Mouse (Mus musculus) midbrain, postnatal 0 days (tissue): ENCODE data around the gene Fam84b. TPM values are rescaled to one million over a fixed set of nuclear protein-coding genes. Genes with fewer than 3 reads are reported as not detected.
A peak's percentile ranks its signal among the peaks of the same experiment; 100 is the strongest.

Source experiments
- ATAC-seq: fragments of 200-750 bp; cut with Nextera tagmentation; 2 replicates; pipeline ENCODE4 v1.8.0; 2017; ENCODE audit warnings: moderate number of reproducible peaks, mild to moderate bottlenecking, moderate TSS enrichment, moderate library complexity; ENCODE audit not compliant: low FRiP score
- DNase-seq: peaks from one replicate; pipeline ENCODE4 v3.0.0-alpha.2; 2015; ENCODE audit warnings: low spot score
- H3K27ac ChIP-seq: fragments of 300-500 bp; sonication (generic); 2 replicates; pipeline ENCODE4 v1.5.1; 2014; ENCODE audit warnings: low read depth, mild to moderate bottlenecking, low read length, mixed read lengths
- H3K27me3 ChIP-seq: fragments of 300-500 bp; sonication (generic); 2 replicates; pipeline ENCODE4 v1.6.1; 2014; ENCODE audit warnings: low read length, control low read depth, mixed read lengths; ENCODE audit not compliant: insufficient read depth
- H3K36me3 ChIP-seq: fragments of 300-500 bp; sonication (generic); 2 replicates; pipeline ENCODE4 v1.6.1; 2014; ENCODE audit warnings: low read length, control low read depth, mixed read lengths; ENCODE audit not compliant: insufficient read depth
- H3K4me1 ChIP-seq: fragments of 300-500 bp; sonication (generic); 2 replicates; pipeline ENCODE4 v1.6.1; 2014; ENCODE audit warnings: mild to moderate bottlenecking, control low read depth, antibody characterized with exemption, low read length, mixed read lengths; ENCODE audit not compliant: insufficient read depth
- H3K4me2 ChIP-seq: fragments of 300-500 bp; sonication (generic); 2 replicates; pipeline ENCODE4 v1.6.1; 2014; ENCODE audit warnings: low read depth, mild to moderate bottlenecking, low read length, mixed read lengths; ENCODE audit not compliant: poor library complexity, severe bottlenecking
- H3K4me3 ChIP-seq: fragments of 300-500 bp; sonication (generic); 2 replicates; pipeline ENCODE4 v1.5.1; 2014; ENCODE audit warnings: low read depth, mild to moderate bottlenecking, low read length, moderate library complexity
- H3K9ac ChIP-seq: fragments of 300-500 bp; sonication (generic); replicated peaks from 2 replicates; pipeline ENCODE4 v1.6.1; 2014; ENCODE audit warnings: mild to moderate bottlenecking, low read length, moderate library complexity, mixed read lengths; ENCODE audit not compliant: poor library complexity, severe bottlenecking
- H3K9me3 ChIP-seq: fragments of 300-500 bp; sonication (generic); 2 replicates; pipeline ENCODE4 v1.6.1; 2016; ENCODE audit warnings: low read length, control low read depth
- CTCF ChIP-seq: IDR thresholded peaks from 2 replicates; pipeline ENCODE4 v1.5.1; 2016; ENCODE audit warnings: antibody characterized with exemption, mild to moderate bottlenecking
- WGBS: fragments of 180-500 bp; shearing (Covaris S2); extraction: QIAGEN DNeasy Blood & Tissue Kit; methylation state at CpG from one replicate; pipeline ENCODE4 v1.1.7; 2014; 5-methylcytosine and 5-hydroxymethylcytosine counted together
- polyA plus RNA-seq: library from polyadenylated mRNA; unstranded; fragments of >200 nt; fragmentation: Nextera tagmentation; extraction: Ambion mirVana; gene quantifications from 2 replicates; pipeline ENCODE4 v1.2.1, GENCODE M21; 2015
- total RNA-seq: library from RNA; depleted of rRNA; stranded (reverse); fragments of >200 nt; gene quantifications from 2 replicates; pipeline ENCODE4 v1.2.3, GENCODE M21; 2014

The Fam84b gene
- total and polyA plus RNA-seq, 2 experiments from 2014 or later = 5.2 to 15.4 TPM

DNA sequence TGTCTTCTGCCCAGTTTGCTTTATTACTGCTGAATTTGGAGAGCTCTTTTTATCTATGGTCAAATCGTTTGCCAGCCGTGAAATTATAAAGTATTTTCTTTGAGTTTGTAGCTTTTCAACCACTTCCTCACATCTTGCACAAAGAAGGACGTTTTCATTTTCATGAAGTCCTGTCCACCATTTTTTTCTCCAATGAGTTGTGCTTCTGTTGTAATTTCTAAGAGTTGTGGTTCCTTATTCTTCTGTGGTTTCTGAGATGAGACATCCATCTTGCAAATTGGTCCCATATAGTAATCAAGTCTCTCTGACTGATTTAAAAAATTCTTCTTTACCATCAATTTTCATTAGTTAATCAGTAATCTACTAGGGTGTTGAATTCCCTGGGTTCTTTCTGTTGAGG lies 8.8 kb upstream of the Fam84b start:
- Histone ChIP-seq H3K27me3 (no peaks in the 10 kb centered on the region), H3K27ac (no peak overlapping the region), H3K36me3 (no peaks in the 10 kb centered on the region), H3K4me1 (no peaks in the 10 kb centered on the region), H3K9me3 (no peaks in the 10 kb centered on the region), H3K4me3 (no peak overlapping the region), H3K9ac (no peak overlapping the region), H3K4me2 (no peak overlapping the region)
- ATAC-seq = no peak
- DNase-seq = no peak
- TF ChIP-seq CTCF = no peak
- WGBS = 87% methylated on average over 3 of the region's 3 CpGs

DNA sequence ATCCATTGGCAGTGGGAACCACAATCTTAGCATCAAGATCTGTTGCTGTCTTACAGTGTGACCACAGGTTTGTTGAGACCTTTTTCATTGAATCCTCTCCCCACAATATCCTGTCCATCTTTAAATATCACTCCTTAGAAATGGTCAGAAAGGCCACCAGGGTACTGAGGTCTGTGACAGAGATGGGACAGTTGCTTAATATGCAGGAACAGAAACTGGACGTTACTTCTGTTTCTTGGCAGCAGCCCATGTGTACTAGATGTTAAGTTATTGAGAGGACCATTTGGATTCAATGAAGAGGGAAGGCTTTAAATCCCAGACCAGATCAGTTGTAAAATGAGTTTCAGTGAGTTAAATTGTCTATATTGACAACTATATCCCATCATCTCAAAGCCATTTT lies 1.5 kb upstream of the Fam84b start:
- no peak for TF ChIP-seq CTCF
- Histone ChIP-seq H3K27ac (no peak overlapping the region), H3K9ac (no peak overlapping the region), H3K4me1 (no peaks in the 10 kb centered on the region; the same call in 1 of the 2 replicates), H3K4me2 (no peak overlapping the region), H3K9me3 (no peaks in the 10 kb centered on the region), H3K4me3 (no peak overlapping the region), H3K36me3 (no peaks in the 10 kb centered on the region), H3K27me3 (no peaks in the 10 kb centered on the region)
- 72% methylated on average over 1 of the region's 1 CpGs for WGBS
- ATAC-seq = no peak
- no peak for DNase-seq

DNA sequence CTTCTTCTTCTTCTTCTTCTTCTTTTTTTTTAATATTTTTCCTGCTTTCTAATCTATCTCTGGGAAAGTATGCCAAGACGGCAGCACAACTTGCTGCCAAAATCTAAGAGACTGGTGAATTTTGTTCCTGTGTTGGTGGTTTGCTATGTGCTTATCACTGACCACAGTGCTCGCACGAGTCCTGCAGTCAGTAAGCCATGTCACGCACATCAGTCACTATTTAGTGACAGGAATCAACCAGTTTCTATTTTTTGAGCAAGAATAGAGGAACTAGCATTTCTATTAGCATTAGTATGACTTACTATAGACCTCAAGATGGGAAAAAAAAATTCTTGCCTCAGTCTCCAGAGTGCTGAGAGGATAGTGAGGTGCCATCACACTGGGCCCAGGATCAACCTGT lies 573 bp upstream of the Fam84b start:
- DNase-seq (no peak), ATAC-seq (no peak)
- H3K4me3 ChIP-seq = no peak overlapping the region
- 85% methylated on average over 4 of the region's 4 CpGs for WGBS
- no peak overlapping the region for H3K4me2 ChIP-seq
- H3K9me3 ChIP-seq = no peaks in the 10 kb centered on the region
- H3K9ac ChIP-seq = no peak overlapping the region
- no peak overlapping the region for H3K27ac ChIP-seq
- no peaks in the 10 kb centered on the region; the same call in 1 of the 2 replicates for H3K4me1 ChIP-seq
- TF ChIP-seq CTCF = no peak
- H3K36me3 ChIP-seq = no peaks in the 10 kb centered on the region
- H3K27me3 ChIP-seq = no peaks in the 10 kb centered on the region

DNA sequence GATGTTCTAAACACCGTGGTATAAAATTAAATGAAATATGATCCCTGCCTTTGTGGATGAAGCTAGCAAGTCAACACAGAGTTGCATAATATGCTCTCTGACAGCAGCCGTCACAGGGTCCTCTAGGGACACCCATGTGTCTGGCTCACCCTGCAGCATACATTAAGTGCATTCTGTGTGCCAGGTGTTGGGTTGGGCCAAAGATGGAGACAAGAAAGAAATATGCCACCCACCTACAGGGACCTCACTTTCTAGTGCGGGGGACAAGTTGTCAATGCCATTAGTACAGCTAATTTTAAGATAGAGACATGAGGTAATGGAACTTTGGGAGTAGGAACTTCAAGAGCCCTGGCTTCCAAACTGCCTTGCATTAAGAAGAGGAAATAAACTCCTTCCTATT lies 4.9 kb downstream of the Fam84b start:
- H3K9me3 ChIP-seq = no peaks in the 10 kb centered on the region
- H3K4me2 ChIP-seq = no peak overlapping the region
- TF ChIP-seq CTCF = no peak
- DNase-seq (no peak), ATAC-seq (no peak)
- H3K27me3 ChIP-seq = no peaks in the 10 kb centered on the region
- H3K36me3 ChIP-seq = no peaks in the 10 kb centered on the region
- 70% methylated on average over 3 of the region's 3 CpGs for WGBS
- H3K27ac ChIP-seq = no peak overlapping the region
- H3K4me3 ChIP-seq = no peak overlapping the region
- H3K9ac ChIP-seq = no peak overlapping the region
- H3K4me1 ChIP-seq = no peaks in the 10 kb centered on the region; the same call in 1 of the 2 replicates

DNA sequence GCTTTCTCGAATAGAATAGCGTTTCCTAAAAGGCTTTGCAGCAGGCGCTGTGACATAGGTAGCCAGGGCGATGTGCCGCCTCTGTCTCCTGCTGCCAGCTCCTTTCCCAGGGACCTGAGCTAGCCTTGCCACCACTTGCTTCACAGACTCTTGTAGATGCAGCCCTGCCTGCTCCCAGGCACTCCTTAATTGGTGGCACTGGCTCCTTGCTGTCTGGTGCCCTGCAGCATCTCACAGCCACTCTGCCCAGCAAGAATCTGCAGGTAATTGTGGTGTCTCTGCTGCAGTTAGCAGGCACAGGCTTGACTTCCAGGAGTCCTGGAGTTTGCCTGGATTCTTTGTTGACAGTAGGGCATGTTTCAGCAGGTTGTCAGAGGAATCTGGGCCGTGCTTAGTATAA lies 7.3 kb downstream of the Fam84b start:
- H3K27ac ChIP-seq = no peak overlapping the region
- 0 out of 2 replicates have a peak, but pooled peaks have one; percentile 34 for ATAC-seq

DNA sequence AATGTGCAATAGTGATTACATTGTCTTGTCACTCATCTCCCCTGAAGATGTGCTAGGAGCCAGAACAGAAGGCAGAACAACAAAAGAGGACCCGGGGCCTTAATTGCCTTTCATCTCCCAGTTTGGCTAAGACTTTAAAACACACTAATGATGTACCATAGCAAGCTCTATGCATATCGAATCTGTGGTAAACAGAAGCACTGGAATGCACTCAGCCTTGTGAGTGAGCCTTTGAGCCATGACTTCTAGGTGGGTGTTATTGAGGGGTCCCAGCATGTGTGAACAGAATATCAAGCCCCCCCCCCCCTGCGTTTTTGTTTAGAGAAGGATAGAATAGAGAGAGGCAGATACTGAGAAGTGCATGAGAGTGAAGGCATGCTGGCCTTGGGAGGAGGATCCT lies 7.7 kb downstream of the Fam84b start:
- Histone ChIP-seq H3K4me2 (no peak overlapping the region), H3K9ac (no peak overlapping the region), H3K27me3 (no peaks in the 10 kb centered on the region), H3K4me1 (no peaks in the 10 kb centered on the region), H3K4me3 (no peak overlapping the region), H3K9me3 (no peaks in the 10 kb centered on the region), H3K36me3 (no peaks in the 10 kb centered on the region), H3K27ac (no peak overlapping the region)
- no peak for TF ChIP-seq CTCF
- WGBS = 10% methylated on average over 3 of the region's 3 CpGs
- ATAC-seq (no peak), DNase-seq (no peak)

More for the DNA sequence above, 7.3 kb downstream of the Fam84b start:
- Histone ChIP-seq H3K4me1 (no peaks in the 10 kb centered on the region), H3K4me2 (no peak overlapping the region), H3K36me3 (no peaks in the 10 kb centered on the region), H3K9ac (no peak overlapping the region), H3K27me3 (no peaks in the 10 kb centered on the region), H3K4me3 (no peak overlapping the region), H3K9me3 (no peaks in the 10 kb centered on the region)
- DNase-seq = no peak
- 20% methylated on average over 6 of the region's 6 CpGs for WGBS
- no peak for TF ChIP-seq CTCF
